Mouse (Mus musculus): ENCODE data around the gene Krtap16-1. TPM values are rescaled to one million over a fixed set of nuclear protein-coding genes. Genes with fewer than 3 reads are reported as not detected.

Gene Krtap16-1
- not detected in 2 replicates for total RNA-seq (2014; rRNA removed)
- 0.09 TPM in 1 of 2 replicates, not detected in the other for polyA plus RNA-seq (2015; fragmentation: Nextera tagmentation; extraction: Ambion mirVana)

DNA sequence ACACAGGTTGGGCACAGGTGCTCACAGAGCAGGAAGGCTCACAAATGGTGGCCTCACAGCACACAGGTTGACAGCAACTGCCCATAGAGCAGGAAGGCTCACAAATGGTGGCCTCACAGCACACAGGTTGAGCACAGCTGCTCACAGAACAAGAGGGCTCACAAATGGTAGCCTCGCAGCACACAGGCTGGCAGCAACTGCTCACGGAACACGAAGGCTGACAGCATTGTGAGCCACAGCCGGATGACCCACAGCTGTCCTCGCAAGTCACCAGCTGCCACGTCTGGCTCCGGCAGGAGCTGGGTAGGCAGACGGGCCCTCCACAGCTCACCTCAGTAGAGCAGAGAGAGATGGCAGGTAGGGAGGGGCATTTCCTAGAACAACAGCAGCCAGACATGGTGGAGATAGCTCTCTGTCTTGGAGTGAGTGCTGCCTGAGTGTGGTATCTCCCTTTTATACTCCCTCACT is at the start of gene Krtap16-1:
Gene Krtap16-1, minus strand, starts transcription at position 418 of the 468 bp plus-strand sequence.
- TF ChIP-seq CTCF (IDR thresholded peaks at IDR 0.05; ENCODE audit: low read depth): no peak

DNA sequence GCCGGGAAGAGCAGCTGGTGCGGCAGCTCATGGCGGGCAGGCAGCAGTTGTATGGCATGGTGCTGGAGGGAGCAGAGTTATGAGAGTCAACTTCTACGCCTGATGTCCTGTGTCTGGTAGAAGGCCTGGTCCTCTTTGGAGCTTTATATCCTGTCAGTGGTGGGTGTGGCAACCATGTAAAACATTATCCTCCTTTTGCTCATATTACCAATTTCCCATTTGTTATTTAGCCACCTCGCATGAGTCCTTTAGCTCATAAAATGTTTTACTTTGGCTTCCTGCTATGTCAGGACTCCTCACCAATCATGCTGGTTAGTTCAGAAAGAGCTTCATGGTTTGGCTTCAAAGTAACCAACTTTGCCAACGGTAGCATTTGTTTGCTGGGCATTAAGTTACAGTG is 43.4 kb upstream of the Krtap16-1 start, which contains the start of gene Krt33b:
Gene Krt33b, minus strand, starts transcription at position 101 of the 400 bp plus-strand sequence.
- Histone ChIP-seq H3K9ac (replicated peaks; ENCODE audit: low read length) (no peak within 1 kb of the TSS), H3K36me3 (ENCODE audit: insufficient read depth, low read length) (no peaks in the 10 kb centered on the region), H3K27ac (no peak within 1 kb of the TSS), H3K4me3 (ENCODE audit: low read length) (no peak within 1 kb of the TSS), H3K4me2 (ENCODE audit: low read depth, low read length) (no peak within 1 kb of the TSS), H3K4me1 (ENCODE audit: insufficient read depth, low read length) (no peaks in the 10 kb centered on the region), H3K9me3 (ENCODE audit: low read length) (no peaks in the 10 kb centered on the region), H3K27me3 (ENCODE audit: insufficient read depth, low read length) (no peaks in the 10 kb centered on the region)
- WGBS: 86% methylated on average over 6 of the region's 6 CpGs
- DNase-seq (ENCODE audit: low spot score) (no peak), ATAC-seq (no peak)
- no peak for TF ChIP-seq CTCF (IDR thresholded peaks at IDR 0.05; ENCODE audit: low read depth)

More for the DNA sequence above, at the start of gene Krtap16-1:
- peak within 1 kb of the TSS; percentile 46 for H3K27ac ChIP-seq
- no peaks in the 10 kb centered on the region for H3K4me1 ChIP-seq (ENCODE audit: insufficient read depth, low read length)
- ATAC-seq (0 out of 2 replicates have a peak, but pooled peaks have one; percentile 19), DNase-seq (ENCODE audit: low spot score) (peak; percentile 8)
- H3K27me3 ChIP-seq (ENCODE audit: insufficient read depth, low read length): no peaks in the 10 kb centered on the region
- no peaks in the 10 kb centered on the region for H3K9me3 ChIP-seq (ENCODE audit: low read length)
- 62% methylated on average over 8 of the region's 8 CpGs for WGBS
- no peak within 1 kb of the TSS for H3K9ac ChIP-seq (replicated peaks; ENCODE audit: low read length)
- no peak within 1 kb of the TSS for H3K4me2 ChIP-seq (ENCODE audit: low read depth, low read length)
- no peak within 1 kb of the TSS for H3K4me3 ChIP-seq (ENCODE audit: low read length)
- no peaks in the 10 kb centered on the region for H3K36me3 ChIP-seq (ENCODE audit: insufficient read depth, low read length)

DNA sequence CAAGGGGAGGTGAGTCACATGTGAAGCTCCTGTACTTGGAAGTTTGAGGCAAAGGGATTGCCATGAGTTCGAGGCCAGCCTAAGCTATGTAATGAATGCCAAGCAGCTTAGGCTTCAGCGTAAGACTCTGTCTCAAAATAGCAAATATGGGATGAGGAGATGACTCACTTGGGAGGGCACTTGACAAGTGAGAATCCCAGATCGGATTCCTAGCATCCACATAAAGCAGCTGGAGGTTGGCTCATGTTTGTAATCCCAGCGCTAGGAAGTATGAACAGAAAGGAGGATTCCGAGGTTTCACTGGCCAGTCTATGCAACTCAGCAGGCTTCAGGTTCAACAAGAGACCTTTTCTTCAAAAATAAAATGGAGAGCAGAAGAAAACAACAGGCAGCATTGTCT is 35.0 kb upstream of the Krtap16-1 start:
- no peaks in the 10 kb centered on the region for H3K36me3 ChIP-seq (ENCODE audit: insufficient read depth, low read length)
- DNase-seq (ENCODE audit: low spot score) (no peak), ATAC-seq (no peak)
- H3K4me1 ChIP-seq (ENCODE audit: insufficient read depth, low read length): no peaks in the 10 kb centered on the region
- no peak for TF ChIP-seq CTCF (IDR thresholded peaks at IDR 0.05; ENCODE audit: low read depth)
- H3K9me3 ChIP-seq (ENCODE audit: low read length): no peaks in the 10 kb centered on the region
- no peak overlapping the region for H3K9ac ChIP-seq (replicated peaks; ENCODE audit: low read length)
- H3K4me3 ChIP-seq (ENCODE audit: low read length): no peak overlapping the region
- 73% methylated on average over 5 of the region's 5 CpGs for WGBS
- H3K27me3 ChIP-seq (ENCODE audit: insufficient read depth, low read length): no peaks in the 10 kb centered on the region
- no peak overlapping the region for H3K27ac ChIP-seq
- no peak overlapping the region for H3K4me2 ChIP-seq (ENCODE audit: low read depth, low read length)

DNA sequence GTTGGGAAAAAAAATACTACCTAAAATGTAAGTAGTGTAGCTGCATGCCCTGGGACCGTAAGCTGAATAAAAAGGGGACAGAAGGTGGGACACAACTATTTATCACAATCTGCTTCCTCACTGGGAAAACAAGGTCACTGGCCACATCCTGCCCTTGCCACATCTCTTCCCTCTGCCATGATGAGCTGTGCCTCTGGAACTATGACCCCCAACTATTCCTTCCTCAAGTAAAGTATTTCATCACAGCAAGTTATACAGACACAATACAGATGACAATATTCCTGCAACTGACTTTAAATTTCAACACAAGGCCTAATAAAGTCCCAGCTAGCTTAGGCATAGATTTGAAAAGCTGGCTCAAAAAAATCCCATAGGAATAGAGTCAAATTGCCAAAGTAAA is 33.1 kb upstream of the Krtap16-1 start:
- Histone ChIP-seq H3K9ac (replicated peaks; ENCODE audit: low read length) (no peak overlapping the region), H3K4me3 (ENCODE audit: low read length) (no peak overlapping the region), H3K9me3 (ENCODE audit: low read length) (no peaks in the 10 kb centered on the region), H3K27ac (no peak overlapping the region), H3K36me3 (ENCODE audit: insufficient read depth, low read length) (no peaks in the 10 kb centered on the region), H3K4me1 (ENCODE audit: insufficient read depth, low read length) (no peaks in the 10 kb centered on the region), H3K27me3 (ENCODE audit: insufficient read depth, low read length) (no peaks in the 10 kb centered on the region), H3K4me2 (ENCODE audit: low read depth, low read length) (no peak overlapping the region)
- no peak for TF ChIP-seq CTCF (IDR thresholded peaks at IDR 0.05; ENCODE audit: low read depth)
- ATAC-seq: no peak
- WGBS: 85% methylated on average over 1 of the region's 1 CpGs
- DNase-seq (ENCODE audit: low spot score): no peak

DNA sequence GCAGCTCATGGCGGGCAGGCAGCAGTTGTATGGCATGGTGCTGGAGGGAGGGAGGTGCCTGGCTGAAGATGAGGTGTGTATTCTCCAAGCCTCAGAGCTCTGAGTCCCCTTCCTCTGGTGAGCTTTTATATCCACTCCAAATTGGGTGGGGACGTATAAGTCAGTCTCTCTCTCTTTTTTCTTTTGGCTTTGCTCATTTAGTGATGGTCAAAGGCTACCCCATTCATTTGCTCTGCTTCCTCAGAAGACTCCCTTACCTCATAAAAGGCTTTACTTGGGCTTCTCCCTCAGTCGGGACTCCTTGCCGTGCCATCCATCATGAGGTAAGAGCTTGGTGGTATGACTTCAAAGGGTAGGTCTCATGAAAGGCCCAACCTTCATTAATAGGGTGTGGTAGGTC is 29.7 kb upstream of the Krtap16-1 start, which contains the start of gene Krt33a:
Gene Krt33a, minus strand, starts transcription at position 101 of the 400 bp plus-strand sequence.
- ATAC-seq (no peak), DNase-seq (ENCODE audit: low spot score) (no peak)
- WGBS: 93% methylated on average over 4 of the region's 4 CpGs
- Histone ChIP-seq H3K9me3 (ENCODE audit: low read length) (no peaks in the 10 kb centered on the region), H3K36me3 (ENCODE audit: insufficient read depth, low read length) (no peaks in the 10 kb centered on the region), H3K9ac (replicated peaks; ENCODE audit: low read length) (no peak within 1 kb of the TSS), H3K4me2 (ENCODE audit: low read depth, low read length) (no peak within 1 kb of the TSS), H3K4me3 (ENCODE audit: low read length) (no peak within 1 kb of the TSS), H3K27me3 (ENCODE audit: insufficient read depth, low read length) (no peaks in the 10 kb centered on the region), H3K27ac (no peak within 1 kb of the TSS), H3K4me1 (ENCODE audit: insufficient read depth, low read length) (no peaks in the 10 kb centered on the region)
- no peak for TF ChIP-seq CTCF (IDR thresholded peaks at IDR 0.05; ENCODE audit: low read depth)

DNA sequence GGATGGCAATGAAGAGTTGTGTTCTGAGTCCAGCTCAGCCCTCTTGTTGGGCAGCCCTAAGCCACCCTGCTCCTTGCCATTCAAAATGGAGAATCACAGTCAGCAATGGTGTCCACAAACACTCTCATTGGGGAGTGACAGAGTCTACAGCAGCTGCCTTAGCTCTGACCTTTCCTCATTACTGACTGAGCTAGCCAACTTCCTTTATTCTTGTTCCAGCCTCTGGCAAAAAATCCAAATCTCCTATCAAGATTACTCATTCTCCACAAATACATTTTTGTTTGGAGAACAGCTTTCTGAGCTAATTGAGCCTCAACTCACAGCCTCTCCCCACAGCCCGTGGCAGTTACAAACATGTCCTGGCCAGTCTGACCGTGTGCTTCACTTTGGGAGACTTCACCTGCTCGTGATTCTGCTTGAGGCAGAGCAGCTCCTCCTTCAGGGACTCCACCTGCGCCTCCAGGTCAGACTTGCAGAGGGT is 27.3 kb upstream of the Krtap16-1 start:
- TF ChIP-seq CTCF (IDR thresholded peaks at IDR 0.05; ENCODE audit: low read depth): no peak
- H3K9me3 ChIP-seq (ENCODE audit: low read length): no peaks in the 10 kb centered on the region
- no peak overlapping the region for H3K4me3 ChIP-seq (ENCODE audit: low read length)
- 69% methylated on average over 4 of the region's 4 CpGs for WGBS
- H3K4me1 ChIP-seq (ENCODE audit: insufficient read depth, low read length): no peaks in the 10 kb centered on the region
- no peak for DNase-seq (ENCODE audit: low spot score)
- no peak overlapping the region for H3K9ac ChIP-seq (replicated peaks; ENCODE audit: low read length)
- H3K27ac ChIP-seq: no peak overlapping the region
- H3K4me2 ChIP-seq (ENCODE audit: low read depth, low read length): no peak overlapping the region
- H3K27me3 ChIP-seq (ENCODE audit: insufficient read depth, low read length): no peaks in the 10 kb centered on the region
- no peak for ATAC-seq
- no peaks in the 10 kb centered on the region for H3K36me3 ChIP-seq (ENCODE audit: insufficient read depth, low read length)

DNA sequence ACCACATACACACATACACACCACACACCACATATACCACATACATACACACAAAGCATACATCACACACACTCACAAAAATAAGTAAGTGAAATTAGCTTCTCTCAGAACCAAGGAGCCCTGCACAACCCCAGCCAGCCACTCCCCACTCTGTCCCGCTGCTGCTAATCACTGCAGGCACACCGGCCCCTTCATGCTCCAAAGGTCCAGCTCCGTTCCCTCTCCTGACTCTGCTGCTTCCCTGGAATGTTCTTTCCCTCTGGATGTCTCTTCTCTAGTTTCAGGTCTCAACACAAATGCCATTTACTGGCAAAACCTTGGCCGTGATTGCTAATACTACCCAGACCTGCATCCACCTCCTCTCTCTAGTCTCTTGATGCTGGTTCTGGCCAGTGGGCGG is 24.3 kb upstream of the Krtap16-1 start:
- no peaks in the 10 kb centered on the region for H3K27me3 ChIP-seq (ENCODE audit: insufficient read depth, low read length)
- no peak for DNase-seq (ENCODE audit: low spot score)
- TF ChIP-seq CTCF (IDR thresholded peaks at IDR 0.05; ENCODE audit: low read depth): no peak
- H3K9me3 ChIP-seq (ENCODE audit: low read length): no peaks in the 10 kb centered on the region
- H3K36me3 ChIP-seq (ENCODE audit: insufficient read depth, low read length): no peaks in the 10 kb centered on the region
- H3K27ac ChIP-seq: no peak overlapping the region
- no peak for ATAC-seq
- no peak overlapping the region for H3K4me3 ChIP-seq (ENCODE audit: low read length)
- no peak overlapping the region for H3K4me2 ChIP-seq (ENCODE audit: low read depth, low read length)
- WGBS: 84% methylated on average over 5 of the region's 5 CpGs
- H3K9ac ChIP-seq (replicated peaks; ENCODE audit: low read length): no peak overlapping the region
- no peaks in the 10 kb centered on the region for H3K4me1 ChIP-seq (ENCODE audit: insufficient read depth, low read length)

Data from hindbrain, postnatal 0 days (tissue).